Mouse (Mus musculus): Measurements from ENCODE around the gene Bcl6.

Gene Bcl6

GRCm38 (mm10) chr16:23972901-23973300 is 15.8 kb downstream of the Bcl6 start:
- DNase-seq (ENCODE audit: low spot score in 2 of 2) = no peak

- no peak for DNase-seq (ENCODE audit: low spot score in 2 of 2)
Measured at GRCm38 (mm10) chr16:23972126-23972740, 16.4 kb downstream of the Bcl6 start.

- DNase-seq (ENCODE audit: low spot score in 2 of 2) = no peak
Measured at GRCm38 (mm10) chr16:23969919-23970318, 18.7 kb downstream of the Bcl6 start.

- DNase-seq (ENCODE audit: low spot score in 2 of 2) = no peak
Measured at GRCm38 (mm10) chr16:23968888-23969287, 19.8 kb downstream of the Bcl6 start.

GRCm38 (mm10) chr16:23967301-23967700 is 21.4 kb downstream of the Bcl6 start:
- no peak for DNase-seq (ENCODE audit: low spot score in 2 of 2)

- no peak for DNase-seq (ENCODE audit: low spot score in 2 of 2)
Measured at GRCm38 (mm10) chr16:23966066-23966465, 22.6 kb downstream of the Bcl6 start.

- no peak for DNase-seq (ENCODE audit: low spot score in 2 of 2)
Measured at GRCm38 (mm10) chr16:23964706-23965367, 23.8 kb downstream of the Bcl6 start.

GRCm38 (mm10) chr16:23963896-23964668 is 24.6 kb downstream of the Bcl6 start:
- DNase-seq (ENCODE audit: low spot score in 2 of 2) = no peak

- DNase-seq (ENCODE audit: low spot score in 2 of 2) = no peak
Measured at GRCm38 (mm10) chr16:23962401-23962800, 26.3 kb downstream of the Bcl6 start.

- no peak for DNase-seq (ENCODE audit: low spot score in 2 of 2)
Measured at GRCm38 (mm10) chr16:23958938-23959337, 29.7 kb downstream of the Bcl6 start.

GRCm38 (mm10) chr16:23953959-23954260 is 34.7 kb downstream of the Bcl6 start:
- no peak for DNase-seq (ENCODE audit: low spot score in 2 of 2)

- DNase-seq (ENCODE audit: low spot score in 2 of 2) = no peak
Measured at GRCm38 (mm10) chr16:23953189-23953958, 35.3 kb downstream of the Bcl6 start.

- DNase-seq (ENCODE audit: low spot score in 2 of 2) = no peak
Measured at GRCm38 (mm10) chr16:23952101-23952727, 36.4 kb downstream of the Bcl6 start.

- no peak for DNase-seq (ENCODE audit: low spot score in 2 of 2)
Measured at GRCm38 (mm10) chr16:23947654-23948053, 41.0 kb downstream of the Bcl6 start.

- DNase-seq (ENCODE audit: low spot score in 2 of 2) = no peak
Measured at GRCm38 (mm10) chr16:23944801-23945200, 43.9 kb downstream of the Bcl6 start.

GRCm38 (mm10) chr16:23934397-23934796 is 54.3 kb downstream of the Bcl6 start:
- DNase-seq (ENCODE audit: low spot score in 2 of 2) = no peak

- DNase-seq (ENCODE audit: low spot score in 2 of 2) = no peak
Measured at GRCm38 (mm10) chr16:23932294-23932693, 56.4 kb downstream of the Bcl6 start, which contains the start of gene Rtp2. Rtp2 (minus strand) TSS chr16:23932394.

GRCm38 (mm10) chr16:23931275-23931674 is 57.4 kb downstream of the Bcl6 start:
- no peak for DNase-seq (ENCODE audit: low spot score in 2 of 2)

GRCm38 (mm10) chr16:23930426-23931073 is 58.1 kb downstream of the Bcl6 start:
- no peak for DNase-seq (ENCODE audit: low spot score in 2 of 2)

GRCm38 (mm10) chr16:23927301-23928114 is 61.1 kb downstream of the Bcl6 start:
- DNase-seq (ENCODE audit: low spot score in 2 of 2) = no peak
